Mouse (Mus musculus) large intestine, adult 2 months (tissue): ENCODE data around the gene Ubr3. TPM values are rescaled to one million over a fixed set of nuclear protein-coding genes. Genes with fewer than 3 reads are reported as not detected.

ENCODE experiments used
- polyA plus RNA-seq: library from polyadenylated mRNA; depleted of rRNA; stranded (reverse); fragments of >200 nt; gene quantifications from 2 replicates; pipeline ENCODE4 v1.2.3, GENCODE M21; 2012; rRNA removed

Gene Ubr3
- polyA plus RNA-seq, 1 experiment: 8.1 TPM

Other genes with a start within 250 kb of the Ubr3 start
- gene Klhl41, start 227.1 kb upstream of the Ubr3 start, polyA plus RNA-seq: 0.06 and 0.07 TPM in 2 replicates
- gene Fastkd1, start 183.7 kb upstream of the Ubr3 start, polyA plus RNA-seq: 4.2 and 4.7 TPM in 2 replicates
- 2.4 and 2.9 TPM in 2 replicates for gene Ppig, start 174.7 kb upstream of the Ubr3 start, polyA plus RNA-seq
- gene Ccdc173, start 107.7 kb upstream of the Ubr3 start, polyA plus RNA-seq: not detected in 2 replicates
- gene Phospho2, start 107.6 kb upstream of the Ubr3 start, polyA plus RNA-seq: 24.4 and 46.2 TPM in 2 replicates
- 6.7 and 7.9 TPM in 2 replicates for gene Klhl23, start 75.3 kb upstream of the Ubr3 start, polyA plus RNA-seq
- 3.0 and 3.8 TPM in 2 replicates for gene Ssb, start 35.7 kb upstream of the Ubr3 start, polyA plus RNA-seq
- 4.0 and 4.5 TPM in 2 replicates for gene Mettl5, start 11.6 kb upstream of the Ubr3 start, polyA plus RNA-seq
- gene Myo3b, start 141.9 kb downstream of the Ubr3 start, polyA plus RNA-seq: 0.06 and 0.07 TPM in 2 replicates